Mouse (Mus musculus) heart, embryonic 12.5 days (tissue): ENCODE measurements around the gene Flnb. TPM values are rescaled to one million over a fixed set of nuclear protein-coding genes. Genes with fewer than 3 reads are reported as not detected.
A peak's percentile ranks its signal among the peaks of the same experiment; 100 is the strongest.

Experiments used
- ATAC-seq: fragments of 200-750 bp; cut with Nextera tagmentation; 2 replicates; pipeline ENCODE4 v1.8.0; 2017; ENCODE audit warnings: moderate TSS enrichment, moderate library complexity; ENCODE audit not compliant: insufficient number of reproducible peaks, low FRiP score
- H3K27ac ChIP-seq: fragments of 300-500 bp; sonication (generic); 2 replicates; pipeline ENCODE4 v1.5.1; 2016; ENCODE audit warnings: mild to moderate bottlenecking, moderate library complexity; ENCODE audit not compliant: poor library complexity, severe bottlenecking
- H3K27me3 ChIP-seq: fragments of 300-500 bp; sonication (generic); replicated peaks from 2 replicates; pipeline ENCODE4 v1.6.1; 2016; ENCODE audit warnings: mild to moderate bottlenecking, moderate library complexity
- H3K36me3 ChIP-seq: fragments of 300-500 bp; sonication (generic); 2 replicates; pipeline ENCODE4 v1.6.1; 2016; ENCODE audit warnings: mild to moderate bottlenecking, moderate library complexity
- H3K4me1 ChIP-seq: fragments of 300-500 bp; sonication (generic); replicated peaks from 2 replicates; pipeline ENCODE4 v1.6.1; 2016; ENCODE audit warnings: mild to moderate bottlenecking
- H3K4me2 ChIP-seq: fragments of 300-500 bp; sonication (generic); 2 replicates; pipeline ENCODE4 v1.6.1; 2016; ENCODE audit warnings: mild to moderate bottlenecking, moderate library complexity
- H3K4me3 ChIP-seq: fragments of 300-500 bp; sonication (generic); 2 replicates; pipeline ENCODE4 v1.5.1; 2016; ENCODE audit warnings: mild to moderate bottlenecking
- H3K9ac ChIP-seq: fragments of 300-500 bp; sonication (generic); 2 replicates; pipeline ENCODE4 v1.6.1; 2016; ENCODE audit warnings: mild to moderate bottlenecking, moderate library complexity
- H3K9me3 ChIP-seq: fragments of 300-500 bp; sonication (generic); replicated peaks from 2 replicates; pipeline ENCODE4 v1.6.1; 2016; ENCODE audit warnings: mild to moderate bottlenecking, moderate library complexity
- WGBS: fragments of 180-500 bp; shearing (Covaris S2); methylation state at CpG from one replicate; pipeline ENCODE4 v1.1.7; 2016; 5-methylcytosine and 5-hydroxymethylcytosine counted together
- polyA plus RNA-seq: library from polyadenylated mRNA; unstranded; fragments of >200 nt; fragmentation: Nextera tagmentation; extraction: Ambion mirVana; gene quantifications from 2 replicates; pipeline ENCODE4 v1.2.1, GENCODE M21; 2016

Gene Flnb
- polyA plus RNA-seq, 1 experiment from 2014 or later: 15.1 TPM

GRCm38 (mm10) chr14:7853691-7854090, 35.9 kb downstream of the Flnb start:
- Histone ChIP-seq H3K27me3 (no peaks in the 10 kb centered on the region), H3K4me3 (no peak overlapping the region), H3K36me3 (no peaks in the 10 kb centered on the region), H3K4me1 (peaks cover 64% of the 10 kb centered on the region), H3K9me3 (no peaks in the 10 kb centered on the region), H3K4me2 (peak overlapping the region; percentile 36), H3K27ac (peak overlapping the region; percentile 48), H3K9ac (no peak overlapping the region)
- ATAC-seq: peak; percentile 67; the same call in 1 of the 2 replicates
- 11% methylated on average over 11 of the region's 11 CpGs for WGBS

GRCm38 (mm10) chr14:7854366-7854765, 36.6 kb downstream of the Flnb start:
- Histone ChIP-seq H3K4me1 (peaks cover 61% of the 10 kb centered on the region), H3K27me3 (no peaks in the 10 kb centered on the region), H3K27ac (no peak overlapping the region; the same call in 1 of the 2 replicates), H3K4me3 (no peak overlapping the region), H3K36me3 (no peaks in the 10 kb centered on the region), H3K9ac (no peak overlapping the region), H3K9me3 (no peaks in the 10 kb centered on the region), H3K4me2 (0 out of 2 replicates have a peak overlapping the region, but pooled peaks have one; percentile 36)
- no peak for ATAC-seq
- WGBS: 64% methylated on average over 6 of the region's 6 CpGs

- H3K27me3 ChIP-seq: no peaks in the 10 kb centered on the region
- no peak for ATAC-seq
- H3K36me3 ChIP-seq: no peaks in the 10 kb centered on the region
- no peak overlapping the region for H3K4me2 ChIP-seq
- no peak overlapping the region for H3K27ac ChIP-seq
- H3K4me3 ChIP-seq: no peak overlapping the region
- WGBS: 82% methylated on average over 6 of the region's 6 CpGs
- peaks cover 54% of the 10 kb centered on the region for H3K4me1 ChIP-seq
- no peak overlapping the region for H3K9ac ChIP-seq
- H3K9me3 ChIP-seq: no peaks in the 10 kb centered on the region
Measured at GRCm38 (mm10) chr14:7855101-7855500, 37.3 kb downstream of the Flnb start.

GRCm38 (mm10) chr14:7855501-7855900, 37.7 kb downstream of the Flnb start:
- Histone ChIP-seq H3K9ac (no peak overlapping the region), H3K36me3 (no peaks in the 10 kb centered on the region), H3K27ac (no peak overlapping the region), H3K27me3 (no peaks in the 10 kb centered on the region), H3K4me2 (no peak overlapping the region), H3K4me3 (no peak overlapping the region), H3K4me1 (peaks cover 52% of the 10 kb centered on the region), H3K9me3 (no peaks in the 10 kb centered on the region)
- ATAC-seq: no peak
- 76% methylated on average over 5 of the region's 5 CpGs for WGBS

- Histone ChIP-seq H3K9me3 (no peaks in the 10 kb centered on the region), H3K4me2 (no peak overlapping the region), H3K9ac (no peak overlapping the region), H3K4me3 (no peak overlapping the region), H3K27me3 (no peaks in the 10 kb centered on the region), H3K4me1 (peaks cover 50% of the 10 kb centered on the region), H3K27ac (no peak overlapping the region), H3K36me3 (no peaks in the 10 kb centered on the region)
- 87% methylated on average over 10 of the region's 10 CpGs for WGBS
- ATAC-seq: no peak
Measured at GRCm38 (mm10) chr14:7856348-7856747, 38.6 kb downstream of the Flnb start.

GRCm38 (mm10) chr14:7857835-7858234, 40.1 kb downstream of the Flnb start:
- no peak for ATAC-seq
- Histone ChIP-seq H3K9ac (no peak overlapping the region), H3K27ac (no peak overlapping the region), H3K9me3 (no peaks in the 10 kb centered on the region), H3K36me3 (no peaks in the 10 kb centered on the region), H3K4me1 (peaks cover 37% of the 10 kb centered on the region), H3K4me3 (no peak overlapping the region), H3K27me3 (no peaks in the 10 kb centered on the region), H3K4me2 (no peak overlapping the region)
- 94% methylated on average over 3 of the region's 3 CpGs for WGBS

- no peak for ATAC-seq
- Histone ChIP-seq H3K9me3 (no peaks in the 10 kb centered on the region), H3K27me3 (no peaks in the 10 kb centered on the region), H3K27ac (no peak overlapping the region), H3K4me3 (no peak overlapping the region), H3K4me1 (peaks cover 37% of the 10 kb centered on the region), H3K9ac (no peak overlapping the region), H3K36me3 (no peaks in the 10 kb centered on the region), H3K4me2 (no peak overlapping the region)
- 55% methylated on average over 4 of the region's 4 CpGs for WGBS
Measured at GRCm38 (mm10) chr14:7858430-7858829, 40.7 kb downstream of the Flnb start.

- no peaks in the 10 kb centered on the region for H3K36me3 ChIP-seq
- H3K4me3 ChIP-seq: no peak overlapping the region
- peaks cover 38% of the 10 kb centered on the region for H3K4me1 ChIP-seq
- WGBS: 80% methylated on average over 8 of the region's 8 CpGs
- H3K4me2 ChIP-seq: no peak overlapping the region
- no peak overlapping the region for H3K9ac ChIP-seq
- H3K27me3 ChIP-seq: no peaks in the 10 kb centered on the region
- no peak for ATAC-seq
- H3K27ac ChIP-seq: no peak overlapping the region
- H3K9me3 ChIP-seq: no peaks in the 10 kb centered on the region
Measured at GRCm38 (mm10) chr14:7860525-7861154, 42.9 kb downstream of the Flnb start.

- H3K4me2 ChIP-seq: no peak overlapping the region
- H3K9me3 ChIP-seq: no peaks in the 10 kb centered on the region
- H3K36me3 ChIP-seq: no peaks in the 10 kb centered on the region
- H3K27ac ChIP-seq: no peak overlapping the region
- WGBS: 84% methylated on average over 1 of the region's 1 CpGs
- H3K9ac ChIP-seq: no peak overlapping the region
- no peak overlapping the region for H3K4me3 ChIP-seq
- H3K4me1 ChIP-seq: peaks cover 37% of the 10 kb centered on the region
- ATAC-seq: no peak
- no peaks in the 10 kb centered on the region for H3K27me3 ChIP-seq
Measured at GRCm38 (mm10) chr14:7861275-7861674, 43.5 kb downstream of the Flnb start.

GRCm38 (mm10) chr14:7862226-7862625, 44.5 kb downstream of the Flnb start:
- Histone ChIP-seq H3K36me3 (no peaks in the 10 kb centered on the region), H3K27me3 (no peaks in the 10 kb centered on the region), H3K9ac (no peak overlapping the region), H3K4me1 (peaks cover 37% of the 10 kb centered on the region), H3K9me3 (no peaks in the 10 kb centered on the region), H3K4me2 (no peak overlapping the region), H3K4me3 (no peak overlapping the region), H3K27ac (no peak overlapping the region)
- WGBS: 80% methylated on average over 2 of the region's 2 CpGs
- no peak for ATAC-seq

- Histone ChIP-seq H3K9me3 (no peaks in the 10 kb centered on the region), H3K27ac (no peak overlapping the region), H3K4me1 (peaks cover 32% of the 10 kb centered on the region), H3K27me3 (no peaks in the 10 kb centered on the region), H3K9ac (no peak overlapping the region), H3K4me3 (no peak overlapping the region), H3K36me3 (peaks cover 9% of the 10 kb centered on the region; the same call in 1 of the 2 replicates), H3K4me2 (no peak overlapping the region)
- no peak for ATAC-seq
- 87% methylated on average over 5 of the region's 5 CpGs for WGBS
Measured at GRCm38 (mm10) chr14:7863199-7863598, 45.4 kb downstream of the Flnb start.
